Mouse (Mus musculus) heart, embryonic 12.5 days (tissue): ENCODE measurements at regions not wholly inside any gene's neighbourhood (a gene's known extent, or its start where the extent isn't known, plus 50 kb on each side); places are given as distances from the start of the nearest gene placed in this dataset.

Experiments
- ATAC-seq: fragments of 200-750 bp; cut with Nextera tagmentation; 2 replicates; pipeline ENCODE4 v1.8.0; 2017; ENCODE audit warnings: moderate TSS enrichment, moderate library complexity; ENCODE audit not compliant: insufficient number of reproducible peaks, low FRiP score
- H3K27ac ChIP-seq: fragments of 300-500 bp; sonication (generic); 2 replicates; pipeline ENCODE4 v1.5.1; 2016; ENCODE audit warnings: mild to moderate bottlenecking, moderate library complexity; ENCODE audit not compliant: poor library complexity, severe bottlenecking
- H3K27me3 ChIP-seq: fragments of 300-500 bp; sonication (generic); replicated peaks from 2 replicates; pipeline ENCODE4 v1.6.1; 2016; ENCODE audit warnings: mild to moderate bottlenecking, moderate library complexity
- H3K36me3 ChIP-seq: fragments of 300-500 bp; sonication (generic); 2 replicates; pipeline ENCODE4 v1.6.1; 2016; ENCODE audit warnings: mild to moderate bottlenecking, moderate library complexity
- H3K4me1 ChIP-seq: fragments of 300-500 bp; sonication (generic); replicated peaks from 2 replicates; pipeline ENCODE4 v1.6.1; 2016; ENCODE audit warnings: mild to moderate bottlenecking
- H3K4me2 ChIP-seq: fragments of 300-500 bp; sonication (generic); 2 replicates; pipeline ENCODE4 v1.6.1; 2016; ENCODE audit warnings: mild to moderate bottlenecking, moderate library complexity
- H3K4me3 ChIP-seq: fragments of 300-500 bp; sonication (generic); 2 replicates; pipeline ENCODE4 v1.5.1; 2016; ENCODE audit warnings: mild to moderate bottlenecking
- H3K9ac ChIP-seq: fragments of 300-500 bp; sonication (generic); 2 replicates; pipeline ENCODE4 v1.6.1; 2016; ENCODE audit warnings: mild to moderate bottlenecking, moderate library complexity
- H3K9me3 ChIP-seq: fragments of 300-500 bp; sonication (generic); replicated peaks from 2 replicates; pipeline ENCODE4 v1.6.1; 2016; ENCODE audit warnings: mild to moderate bottlenecking, moderate library complexity
- WGBS: fragments of 180-500 bp; shearing (Covaris S2); methylation state at CpG from one replicate; pipeline ENCODE4 v1.1.7; 2016; 5-methylcytosine and 5-hydroxymethylcytosine counted together

GRCm38 (mm10) chr1:137903351-137903750 is 272.2 kb downstream of the Ptprc start:
- Histone ChIP-seq H3K4me2 (no peak overlapping the region), H3K4me3 (no peak overlapping the region), H3K27me3 (no peaks in the 10 kb centered on the region), H3K9ac (no peak overlapping the region), H3K36me3 (peaks cover 3% of the 10 kb centered on the region; the same call in 1 of the 2 replicates), H3K9me3 (no peaks in the 10 kb centered on the region), H3K4me1 (peaks cover 17% of the 10 kb centered on the region), H3K27ac (no peak overlapping the region)
- 52% methylated on average over 4 of the region's 4 CpGs for WGBS
- no peak for ATAC-seq

GRCm38 (mm10) chr1:137902859-137903258 is 272.6 kb downstream of the Ptprc start:
- H3K27ac ChIP-seq, result no peak overlapping the region
- WGBS, result 68% methylated on average over 6 of the region's 6 CpGs

GRCm38 (mm10) chr1:137901996-137902395 is 273.5 kb downstream of the Ptprc start:
- H3K4me3 ChIP-seq, result no peak overlapping the region
- H3K27ac ChIP-seq, result no peak overlapping the region
- no peaks in the 10 kb centered on the region for H3K27me3 ChIP-seq
- peaks cover 17% of the 10 kb centered on the region for H3K4me1 ChIP-seq
- WGBS, result 63% methylated on average over 4 of the region's 4 CpGs
- no peak overlapping the region for H3K9ac ChIP-seq
- H3K36me3 ChIP-seq, result peaks cover 2% of the 10 kb centered on the region; the same call in 1 of the 2 replicates
- no peak overlapping the region for H3K4me2 ChIP-seq
- no peak for ATAC-seq
- H3K9me3 ChIP-seq, result no peaks in the 10 kb centered on the region

More at GRCm38 (mm10) chr1:137902859-137903258, 272.6 kb downstream of the Ptprc start:
- Histone ChIP-seq H3K9me3 (no peaks in the 10 kb centered on the region), H3K4me1 (peaks cover 17% of the 10 kb centered on the region), H3K4me3 (no peak overlapping the region), H3K9ac (no peak overlapping the region), H3K4me2 (peak overlapping the region; percentile 32; the same call in 1 of the 2 replicates), H3K36me3 (peaks cover 3% of the 10 kb centered on the region; the same call in 1 of the 2 replicates), H3K27me3 (no peaks in the 10 kb centered on the region)
- no peak for ATAC-seq

- H3K9me3 ChIP-seq, result no peaks in the 10 kb centered on the region
- 67% methylated on average over 5 of the region's 5 CpGs for WGBS
- no peak overlapping the region; the same call in 1 of the 2 replicates for H3K9ac ChIP-seq
- no peaks in the 10 kb centered on the region for H3K27me3 ChIP-seq
- peak overlapping the region; percentile 68 for H3K4me2 ChIP-seq
- H3K27ac ChIP-seq, result peak overlapping the region; percentile 88
- no peaks in the 10 kb centered on the region for H3K36me3 ChIP-seq
- H3K4me3 ChIP-seq, result peak overlapping the region; percentile 73
- no peak for ATAC-seq
- H3K4me1 ChIP-seq, result peaks cover 14% of the 10 kb centered on the region
Measured at GRCm38 (mm10) chr1:137901211-137901610, 274.3 kb downstream of the Ptprc start.

GRCm38 (mm10) chr1:137900621-137901071 is 274.9 kb downstream of the Ptprc start:
- ATAC-seq, result no peak
- no peaks in the 10 kb centered on the region for H3K9me3 ChIP-seq
- WGBS, result 14% methylated on average over 8 of the region's 8 CpGs
- H3K27ac ChIP-seq, result peak overlapping the region; percentile 88
- peaks cover 12% of the 10 kb centered on the region for H3K4me1 ChIP-seq
- H3K36me3 ChIP-seq, result no peaks in the 10 kb centered on the region
- H3K27me3 ChIP-seq, result no peaks in the 10 kb centered on the region
- peak overlapping the region; percentile 73 for H3K9ac ChIP-seq
- H3K4me3 ChIP-seq, result peak overlapping the region; percentile 73
- H3K4me2 ChIP-seq, result peak overlapping the region; percentile 68

GRCm38 (mm10) chr1:137899916-137900601 is 275.4 kb downstream of the Ptprc start:
- H3K27me3 ChIP-seq, result no peaks in the 10 kb centered on the region
- no peaks in the 10 kb centered on the region for H3K9me3 ChIP-seq
- H3K36me3 ChIP-seq, result no peaks in the 10 kb centered on the region
- H3K9ac ChIP-seq, result peak overlapping the region; percentile 73
- peak overlapping the region; percentile 88 for H3K27ac ChIP-seq
- ATAC-seq, result peak; percentile 82
- peaks cover 9% of the 10 kb centered on the region; the same call in 1 of the 2 replicates for H3K4me1 ChIP-seq
- 9% methylated on average over 14 of the region's 14 CpGs for WGBS
- peak overlapping the region; percentile 73 for H3K4me3 ChIP-seq
- peak overlapping the region; percentile 68 for H3K4me2 ChIP-seq

GRCm38 (mm10) chr1:137899305-137899704 is 276.2 kb downstream of the Ptprc start:
- no peaks in the 10 kb centered on the region for H3K9me3 ChIP-seq
- WGBS, result 7% methylated on average over 6 of the region's 6 CpGs
- peak overlapping the region; percentile 95 for H3K27ac ChIP-seq
- ATAC-seq, result no peak
- no peaks in the 10 kb centered on the region for H3K36me3 ChIP-seq
- no peaks in the 10 kb centered on the region for H3K27me3 ChIP-seq
- peak overlapping the region; percentile 64 for H3K4me2 ChIP-seq
- H3K9ac ChIP-seq, result peak overlapping the region; percentile 75
- H3K4me1 ChIP-seq, result peaks cover 9% of the 10 kb centered on the region; the same call in 1 of the 2 replicates
- peak overlapping the region; percentile 73 for H3K4me3 ChIP-seq

GRCm38 (mm10) chr1:137898891-137899290 is 276.6 kb downstream of the Ptprc start:
- H3K4me3 ChIP-seq, result peak overlapping the region; percentile 73
- WGBS, result 3% methylated on average over 3 of the region's 3 CpGs
- H3K4me2 ChIP-seq, result peak overlapping the region; percentile 64
- H3K4me1 ChIP-seq, result peaks cover 9% of the 10 kb centered on the region; the same call in 1 of the 2 replicates
- ATAC-seq, result no peak
- no peaks in the 10 kb centered on the region for H3K36me3 ChIP-seq
- H3K27me3 ChIP-seq, result no peaks in the 10 kb centered on the region
- H3K9me3 ChIP-seq, result no peaks in the 10 kb centered on the region
- peak overlapping the region; percentile 95 for H3K27ac ChIP-seq
- peak overlapping the region; percentile 75 for H3K9ac ChIP-seq

GRCm38 (mm10) chr1:137898397-137898796 is 277.1 kb downstream of the Ptprc start:
- H3K36me3 ChIP-seq, result no peaks in the 10 kb centered on the region
- ATAC-seq, result peak; percentile 93
- WGBS, result under 1% methylated on average over 11 of the region's 11 CpGs
- peak overlapping the region; percentile 73 for H3K4me3 ChIP-seq
- peak overlapping the region; percentile 64 for H3K4me2 ChIP-seq
- peak overlapping the region; percentile 75 for H3K9ac ChIP-seq
- peak overlapping the region; percentile 95 for H3K27ac ChIP-seq
- H3K27me3 ChIP-seq, result no peaks in the 10 kb centered on the region
- H3K9me3 ChIP-seq, result no peaks in the 10 kb centered on the region
- peaks cover 9% of the 10 kb centered on the region; the same call in 1 of the 2 replicates for H3K4me1 ChIP-seq

- H3K4me3 ChIP-seq, result no peak overlapping the region
- no peaks in the 10 kb centered on the region for H3K27me3 ChIP-seq
- H3K4me2 ChIP-seq, result no peak overlapping the region
- H3K9ac ChIP-seq, result no peak overlapping the region
- H3K4me1 ChIP-seq, result no peaks in the 10 kb centered on the region
- no peaks in the 10 kb centered on the region for H3K9me3 ChIP-seq
- H3K27ac ChIP-seq, result no peak overlapping the region
- H3K36me3 ChIP-seq, result no peaks in the 10 kb centered on the region
- 33% methylated on average over 3 of the region's 3 CpGs for whole genome bisulfite sequencing
- no peak for ATAC-seq
Measured at GRCm38 (mm10) chr1:137881656-137882055, 293.9 kb downstream of the Ptprc start.

GRCm38 (mm10) chr1:137874361-137874760 is 301.1 kb downstream of the Ptprc start:
- ATAC-seq, result no peak
- Histone ChIP-seq H3K9me3 (no peaks in the 10 kb centered on the region), H3K4me2 (no peak overlapping the region), H3K36me3 (no peaks in the 10 kb centered on the region), H3K27ac (no peak overlapping the region), H3K4me3 (no peak overlapping the region), H3K4me1 (no peaks in the 10 kb centered on the region), H3K27me3 (no peaks in the 10 kb centered on the region), H3K9ac (no peak overlapping the region)
- WGBS, result 64% methylated on average over 2 of the region's 2 CpGs
